In genomic region chr9:67886981-67887720, GRCm38 (mm10) we compare ENCODE assay signal across 14 mouse cellular contexts. TPM values are rescaled to one million over a fixed set of nuclear protein-coding genes. Genes with fewer than 3 reads are reported as not detected.
A peak's percentile ranks its signal among the peaks of the same experiment; 100 is the strongest.
DNase-seq lines count a peak whose midpoint lies in the region; ATAC-seq and TF ChIP-seq lines count a peak whose summit lies in the region.
"Had no signal": no experiment of that assay in that cellular context is flagged by ENCODE, and none has a peak within 500 bp of the region (broad histone marks: within the 10 kb centered on the region; RNA-seq: fewer than 3 reads in every experiment).

No protein-coding gene starts in this region.

- no peak overlapping the region for H3K27ac ChIP-seq in heart, embryonic 11.5 days (ENCODE audit: low read depth, low read length)
- H3K27ac ChIP-seq in gastrocnemius, adult 2 months, result peak overlapping the region; percentile 41
- H3K27ac ChIP-seq: limb, embryonic 10.5 days; macrophage; stomach, embryonic 15.5 days had no signal

- intact Hi-C loops in gastrocnemius, adult 2 months (cut with DNase I), result no loop called here
- intact Hi-C loops in left cerebral cortex, postnatal 36 days (cut with DNase I), result no loop called here

- 68% methylated on average over 4 of the region's 4 CpGs for WGBS in heart, embryonic 11.5 days (ENCODE audit: insufficient replicate concordance)

- no peak for ATAC-seq in heart, embryonic 11.5 days (replicated peaks; ENCODE audit: insufficient number of reproducible peaks, low FRiP score, low TSS enrichment)
- ATAC-seq in CD4-positive, CD25-positive, alpha-beta regulatory T cell, adult 4 months, result peak; percentile 18
- ATAC-seq in granulocyte monocyte progenitor cell, adult 5-6 weeks (replicated peaks; ENCODE audit: poor library complexity, severe bottlenecking), result no peak

- H3K27me3 ChIP-seq in heart, embryonic 11.5 days (ENCODE audit: control insufficient read depth, insufficient read depth, low read length), result no peaks in the 10 kb centered on the region
- H3K27me3 ChIP-seq: CH12.LX; stomach, embryonic 15.5 days had no signal

- H3K4me3 ChIP-seq in heart, embryonic 11.5 days (ENCODE audit: low read depth, low read length), result no peak overlapping the region
- no peak overlapping the region for H3K4me3 ChIP-seq in gastrocnemius, adult 2 months
- H3K4me3 ChIP-seq: erythroblast, embryonic 14.5 days; limb, embryonic 10.5 days; stomach, embryonic 15.5 days had no signal

- DNase-seq in heart, adult 18-20 months, result peak; percentile 59 to 69
- DNase-seq in gastrocnemius, adult 2 months, result peak; percentile 77
- peak; percentile 29 for DNase-seq in induced T-regulatory cell, adult 2 months (ENCODE audit: low read depth)
- DNase-seq in left cerebral cortex, adult 9 months (ENCODE audit: low spot score in 2 of 2), result no peak
- no peak for DNase-seq in left cerebral cortex, postnatal 36 days (ENCODE audit: low spot score in 2 of 2)
- DNase-seq: cerebellum, postnatal 25 days had no signal

- no peak for TF ChIP-seq CTCF in gastrocnemius, adult 2 months (IDR thresholded peaks at IDR 0.05)

- no peak overlapping the region for H3K4me2 ChIP-seq in heart, embryonic 11.5 days
- H3K4me2 ChIP-seq: stomach, embryonic 15.5 days had no signal

- peaks cover 2% of the 10 kb centered on the region; the same call in 1 of the 2 replicates for H3K36me3 ChIP-seq in heart, embryonic 11.5 days (ENCODE audit: control insufficient read depth, insufficient read depth, low read length)

- H3K4me1 ChIP-seq in heart, embryonic 11.5 days (ENCODE audit: control insufficient read depth, insufficient read depth, low read length), result peaks cover 9% of the 10 kb centered on the region
- H3K4me1 ChIP-seq: limb, embryonic 10.5 days; stomach, embryonic 15.5 days had no signal

- H3K9me3 ChIP-seq in heart, embryonic 11.5 days (replicated peaks; ENCODE audit: control insufficient read depth, low read length), result no peaks in the 10 kb centered on the region
- H3K9me3 ChIP-seq: limb, embryonic 10.5 days; stomach, embryonic 15.5 days had no signal

- H3K9ac ChIP-seq in heart, embryonic 11.5 days (ENCODE audit: low read depth, low read length), result no peak overlapping the region
- H3K9ac ChIP-seq: stomach, embryonic 15.5 days had no signal

RNA-seq across cellular contexts. Expression of gene Vps13c, which starts 47.0 kb away (rescaled TPM):
- total RNA-seq in heart, adult 18-20 months (2021), result 10 to 100 TPM; 48.4 to 50.0 TPM
- polyA plus RNA-seq in heart, embryonic 11.5 days (2014; fragmentation: Nextera tagmentation; extraction: Ambion mirVana), result 5.4 and 9.8 TPM in 2 replicates
- 10 to 100 TPM; 21.6 to 27.3 TPM for polyA plus RNA-seq in CD4-positive, CD25-positive, alpha-beta regulatory T cell, adult 4 months (2017; shearing (Covaris generic))
- total RNA-seq in gastrocnemius, adult 2 months (2021), result 10 to 100 TPM; 26.1 to 32.9 TPM
- 61.5 and 75.6 TPM in 2 replicates for total RNA-seq in granulocyte monocyte progenitor cell, adult 5-6 weeks (2014; fragmentation: Nextera tagmentation)
- total RNA-seq in granulocyte monocyte progenitor cell, adult 5-6 weeks (2017), result 56.3 and 67.9 TPM in 2 replicates
- 10 to 100 TPM; 68.0 to 80.5 TPM for total RNA-seq in left cerebral cortex, postnatal 36 days (2021)

RNA-seq across cellular contexts. Expression of gene C2cd4a, which starts 55.0 kb away (rescaled TPM):
- total RNA-seq in heart, adult 18-20 months (2021), result not detected
- polyA plus RNA-seq in heart, embryonic 11.5 days (2014; fragmentation: Nextera tagmentation; extraction: Ambion mirVana), result 0.21 and 0.56 TPM in 2 replicates
- polyA plus RNA-seq in CD4-positive, CD25-positive, alpha-beta regulatory T cell, adult 4 months (2017; shearing (Covaris generic)), result not detected
- total RNA-seq in gastrocnemius, adult 2 months (2021), result not detected
- not detected in 2 replicates for total RNA-seq in granulocyte monocyte progenitor cell, adult 5-6 weeks (2014; fragmentation: Nextera tagmentation)
- not detected in 2 replicates for total RNA-seq in granulocyte monocyte progenitor cell, adult 5-6 weeks (2017)
- total RNA-seq in left cerebral cortex, postnatal 36 days (2021), result under 1 TPM in 1 of 2 experiments, not detected in 1; 0.22 TPM
- polyA plus RNA-seq: macrophage had no signal

Comparison
In these comparisons a context has a peak if more than half of its experiments do, and no peak if none do; other contexts are left out.
1. DNase-seq: peak in heart, adult 18-20 months (2 of 2), gastrocnemius, adult 2 months (single experiment) and induced T-regulatory cell, adult 2 months (single experiment); none in left cerebral cortex, adult 9 months (0 of 2) and left cerebral cortex, postnatal 36 days (0 of 2).